Mouse (Mus musculus): ENCODE results near the gene Slc25a18. TPM values are rescaled to one million over a fixed set of nuclear protein-coding genes. Genes with fewer than 3 reads are reported as not detected.

Gene Slc25a18
- polyA plus RNA-seq, 1 experiment, result 0.08 TPM

DNA sequence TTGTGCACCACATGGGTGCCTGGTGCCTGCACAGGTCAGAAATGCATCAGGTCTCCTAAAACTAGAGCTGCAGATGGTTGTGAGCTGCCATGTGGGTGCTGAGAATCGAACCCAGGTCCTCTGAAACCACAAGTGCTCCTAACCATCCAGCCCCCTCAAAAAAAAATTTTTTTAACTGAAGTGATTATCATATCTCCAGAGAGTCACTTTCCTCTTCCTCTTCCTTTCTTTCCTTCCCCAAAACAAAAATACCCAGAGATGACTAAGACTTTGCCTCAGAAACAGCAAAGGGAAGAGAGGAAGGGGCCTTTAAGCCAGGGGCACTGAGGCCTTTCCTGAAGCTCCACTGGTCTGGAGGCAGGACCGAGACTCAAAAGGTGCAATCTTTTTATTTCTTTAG, 9.6 kb downstream of the Slc25a18 start:
- Histone ChIP-seq H3K4me3 (ENCODE audit: low read depth, low read length) (no peak overlapping the region), H3K27me3 (ENCODE audit: control insufficient read depth, insufficient read depth, low read length) (no peaks in the 10 kb centered on the region), H3K27ac (ENCODE audit: insufficient read depth, low read depth, low read length) (no peak overlapping the region), H3K36me3 (ENCODE audit: control insufficient read depth, insufficient read depth, low read length) (no peaks in the 10 kb centered on the region), H3K4me1 (ENCODE audit: control insufficient read depth, insufficient read depth, insufficient read length, low read length) (no peaks in the 10 kb centered on the region)
- WGBS, result 73% methylated on average over 2 of the region's 2 CpGs
- TF ChIP-seq CTCF (IDR thresholded peaks at IDR 0.05; ENCODE audit: extremely low read depth, insufficient read length, insufficient replicate concordance, low read depth, low read length), result no peak

DNA sequence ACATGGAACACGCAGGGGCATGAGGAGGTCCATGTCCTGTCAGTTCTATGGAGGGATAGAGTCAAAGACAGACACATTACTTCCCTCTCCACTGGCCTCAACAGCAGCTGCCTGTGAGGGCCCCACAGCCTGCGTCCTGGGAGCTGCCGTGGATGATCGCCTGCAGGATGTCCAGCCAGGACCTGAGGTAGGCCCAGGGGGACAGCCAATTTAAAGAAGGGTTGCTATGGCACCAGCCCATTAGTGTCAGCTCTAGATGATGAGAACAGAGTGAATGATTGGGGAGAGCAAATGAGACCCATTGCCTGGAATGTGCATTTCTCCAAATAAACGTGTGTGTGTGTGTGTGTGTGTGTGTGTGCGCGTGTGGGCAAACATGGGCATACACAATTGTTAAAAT, 11.0 kb downstream of the Slc25a18 start:
- Histone ChIP-seq H3K27me3 (ENCODE audit: control insufficient read depth, insufficient read depth, low read length) (no peaks in the 10 kb centered on the region), H3K27ac (ENCODE audit: insufficient read depth, low read depth, low read length) (no peak overlapping the region), H3K4me1 (ENCODE audit: control insufficient read depth, insufficient read depth, insufficient read length, low read length) (no peaks in the 10 kb centered on the region), H3K4me3 (ENCODE audit: low read depth, low read length) (no peak overlapping the region), H3K36me3 (ENCODE audit: control insufficient read depth, insufficient read depth, low read length) (no peaks in the 10 kb centered on the region)
- 75% methylated on average over 7 of the region's 7 CpGs for WGBS
- TF ChIP-seq POLR2A (IDR thresholded peaks at IDR 0.05; ENCODE audit: low read depth, low read length), result no peak
- no peak for TF ChIP-seq CTCF (IDR thresholded peaks at IDR 0.05; ENCODE audit: extremely low read depth, insufficient read length, insufficient replicate concordance, low read depth, low read length)

DNA sequence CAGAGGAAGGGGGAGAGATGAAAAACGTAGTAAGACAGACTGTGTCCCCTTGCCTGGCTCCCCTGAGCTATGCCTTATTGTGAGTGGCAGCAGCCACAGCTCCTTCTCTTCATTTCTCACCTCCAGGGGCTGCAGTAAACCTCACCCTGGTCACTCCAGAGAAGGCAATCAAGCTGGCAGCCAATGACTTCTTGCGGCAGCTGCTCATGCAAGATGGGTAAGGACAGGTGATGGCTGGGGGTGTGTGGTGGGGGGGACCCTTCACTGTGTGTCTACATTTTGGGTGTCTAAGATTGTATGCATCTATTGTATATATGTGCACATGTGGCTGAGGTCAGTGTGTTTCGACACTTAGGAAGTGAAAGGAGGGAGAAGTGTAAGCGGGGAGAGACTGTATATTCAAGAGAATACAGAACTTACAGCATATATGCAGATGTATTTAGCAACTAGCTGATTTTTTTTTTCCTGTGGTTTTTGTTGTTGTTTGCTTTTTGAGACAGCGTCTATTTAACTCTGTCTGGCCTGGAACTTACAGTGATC, 14.8 kb downstream of the Slc25a18 start:
- no peaks in the 10 kb centered on the region for H3K4me1 ChIP-seq (ENCODE audit: control insufficient read depth, insufficient read depth, insufficient read length, low read length)
- H3K4me3 ChIP-seq (ENCODE audit: low read depth, low read length), result no peak overlapping the region
- TF ChIP-seq CTCF (IDR thresholded peaks at IDR 0.05; ENCODE audit: extremely low read depth, insufficient read length, insufficient replicate concordance, low read depth, low read length) (no peak), POLR2A (IDR thresholded peaks at IDR 0.05; ENCODE audit: low read depth, low read length) (no peak)
- H3K36me3 ChIP-seq (ENCODE audit: control insufficient read depth, insufficient read depth, low read length), result peaks cover 12% of the 10 kb centered on the region
- H3K27me3 ChIP-seq (ENCODE audit: control insufficient read depth, insufficient read depth, low read length), result no peaks in the 10 kb centered on the region
- WGBS, result 76% methylated on average over 5 of the region's 5 CpGs
- no peak overlapping the region for H3K27ac ChIP-seq (ENCODE audit: insufficient read depth, low read depth, low read length)

DNA sequence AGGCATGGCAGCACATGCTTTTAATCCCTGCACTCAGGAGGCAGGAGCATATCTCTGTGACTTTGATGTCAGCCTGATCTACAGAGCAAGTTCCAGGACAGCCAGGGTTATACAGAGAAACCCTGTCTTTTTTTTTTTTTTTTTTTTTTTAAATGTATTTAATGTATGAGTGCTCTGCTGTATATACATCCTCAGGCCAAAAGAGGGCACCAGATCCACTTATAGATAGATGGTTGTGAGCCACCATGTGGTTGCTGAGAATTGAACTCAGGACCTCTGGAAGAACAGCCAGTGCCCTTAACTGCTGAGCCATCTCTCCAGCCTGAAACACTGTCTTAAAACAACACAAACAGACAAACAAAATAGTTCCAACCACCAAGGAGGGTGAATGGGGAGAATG, 15.5 kb downstream of the Slc25a18 start:
- peaks cover 19% of the 10 kb centered on the region for H3K36me3 ChIP-seq (ENCODE audit: control insufficient read depth, insufficient read depth, low read length)

DNA sequence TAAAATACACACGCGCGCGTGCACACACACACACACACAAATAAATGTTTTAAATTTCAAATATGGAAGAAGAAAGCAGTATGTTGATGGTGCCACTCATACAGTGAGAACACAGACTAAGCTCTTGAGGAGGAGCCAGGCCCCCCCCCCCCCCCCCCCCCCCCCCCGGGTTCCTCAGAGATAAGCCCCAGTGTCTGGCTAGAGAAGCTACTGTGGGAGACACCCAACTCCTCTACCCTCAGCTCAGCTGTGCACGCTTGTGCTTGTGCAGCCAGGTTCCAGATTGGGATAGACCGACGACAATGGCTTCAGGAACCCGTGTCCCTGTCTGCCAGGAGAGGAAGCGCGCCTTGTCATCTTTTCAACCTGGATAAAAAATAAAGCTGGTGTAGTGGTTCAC, 16.8 kb downstream of the Slc25a18 start:
- Histone ChIP-seq H3K36me3 (ENCODE audit: control insufficient read depth, insufficient read depth, low read length) (peaks cover 28% of the 10 kb centered on the region), H3K4me1 (ENCODE audit: control insufficient read depth, insufficient read depth, insufficient read length, low read length) (no peaks in the 10 kb centered on the region), H3K27me3 (ENCODE audit: control insufficient read depth, insufficient read depth, low read length) (no peaks in the 10 kb centered on the region), H3K27ac (ENCODE audit: insufficient read depth, low read depth, low read length) (no peak overlapping the region), H3K4me3 (ENCODE audit: low read depth, low read length) (no peak overlapping the region)
- no peak for TF ChIP-seq POLR2A (IDR thresholded peaks at IDR 0.05; ENCODE audit: low read depth, low read length)
- TF ChIP-seq CTCF (IDR thresholded peaks at IDR 0.05; ENCODE audit: extremely low read depth, insufficient read length, insufficient replicate concordance, low read depth, low read length), result no peak
- WGBS, result 83% methylated on average over 11 of the region's 11 CpGs

More for the DNA sequence above, 15.5 kb downstream of the Slc25a18 start:
- Histone ChIP-seq H3K4me3 (ENCODE audit: low read depth, low read length) (no peak overlapping the region), H3K27me3 (ENCODE audit: control insufficient read depth, insufficient read depth, low read length) (no peaks in the 10 kb centered on the region), H3K27ac (ENCODE audit: insufficient read depth, low read depth, low read length) (no peak overlapping the region), H3K4me1 (ENCODE audit: control insufficient read depth, insufficient read depth, insufficient read length, low read length) (no peaks in the 10 kb centered on the region)
- TF ChIP-seq POLR2A (IDR thresholded peaks at IDR 0.05; ENCODE audit: low read depth, low read length) (no peak), CTCF (IDR thresholded peaks at IDR 0.05; ENCODE audit: extremely low read depth, insufficient read length, insufficient replicate concordance, low read depth, low read length) (no peak)

DNA sequence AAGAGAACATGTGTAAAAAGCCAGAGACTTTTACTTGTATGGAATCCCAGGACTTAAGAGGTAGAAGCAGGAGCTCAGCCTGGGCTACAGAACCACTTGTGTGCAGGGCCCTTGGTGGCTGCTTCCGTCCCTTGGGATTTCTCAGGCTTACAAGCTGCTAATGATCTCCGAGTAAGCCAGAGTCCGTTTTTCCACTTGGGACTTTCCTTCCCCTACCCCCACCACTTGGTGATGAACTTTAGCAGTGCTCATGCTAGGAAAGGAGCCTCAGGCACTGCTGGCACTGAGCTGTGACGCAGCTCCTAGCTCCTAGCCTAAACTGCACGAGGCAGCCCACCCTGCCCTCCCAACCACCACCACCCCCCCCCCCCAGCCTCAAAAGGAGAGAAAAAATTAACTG, 17.3 kb downstream of the Slc25a18 start:
- Histone ChIP-seq H3K27ac (ENCODE audit: insufficient read depth, low read depth, low read length) (no peak overlapping the region), H3K27me3 (ENCODE audit: control insufficient read depth, insufficient read depth, low read length) (no peaks in the 10 kb centered on the region), H3K4me3 (ENCODE audit: low read depth, low read length) (no peak overlapping the region), H3K36me3 (ENCODE audit: control insufficient read depth, insufficient read depth, low read length) (peaks cover 34% of the 10 kb centered on the region), H3K4me1 (ENCODE audit: control insufficient read depth, insufficient read depth, insufficient read length, low read length) (no peaks in the 10 kb centered on the region)
- TF ChIP-seq CTCF (IDR thresholded peaks at IDR 0.05; ENCODE audit: extremely low read depth, insufficient read length, insufficient replicate concordance, low read depth, low read length), result no peak
- no peak for TF ChIP-seq POLR2A (IDR thresholded peaks at IDR 0.05; ENCODE audit: low read depth, low read length)
- WGBS, result 82% methylated on average over 5 of the region's 5 CpGs

DNA sequence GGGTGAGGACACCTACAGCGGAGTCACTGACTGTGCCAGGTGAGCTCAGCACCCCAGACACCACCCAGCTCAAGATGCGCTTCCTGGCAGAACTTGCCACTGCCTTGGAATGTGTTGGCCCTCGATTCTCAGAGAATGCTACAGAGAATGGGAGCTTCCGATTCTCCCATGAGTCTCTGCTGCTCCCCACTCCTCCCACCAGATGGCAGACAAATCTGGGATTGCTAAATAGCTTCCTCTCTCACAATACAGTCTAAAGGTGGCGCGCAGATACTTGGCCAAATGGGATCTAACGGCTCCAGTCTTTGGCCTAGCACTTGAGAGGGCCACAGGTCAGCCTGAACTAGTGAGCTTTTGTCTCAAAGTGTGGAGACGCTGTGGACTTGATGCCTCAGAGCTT, 19.6 kb downstream of the Slc25a18 start:
- 82% methylated on average over 8 of the region's 8 CpGs for WGBS
- H3K36me3 ChIP-seq (ENCODE audit: control insufficient read depth, insufficient read depth, low read length), result peaks cover 54% of the 10 kb centered on the region

More for the DNA sequence above, 19.6 kb downstream of the Slc25a18 start:
- TF ChIP-seq CTCF (IDR thresholded peaks at IDR 0.05; ENCODE audit: extremely low read depth, insufficient read length, insufficient replicate concordance, low read depth, low read length) (no peak), POLR2A (IDR thresholded peaks at IDR 0.05; ENCODE audit: low read depth, low read length) (no peak)
- H3K4me3 ChIP-seq (ENCODE audit: low read depth, low read length), result no peak overlapping the region
- no peak overlapping the region for H3K27ac ChIP-seq (ENCODE audit: insufficient read depth, low read depth, low read length)
- H3K4me1 ChIP-seq (ENCODE audit: control insufficient read depth, insufficient read depth, insufficient read length, low read length), result no peaks in the 10 kb centered on the region
- H3K27me3 ChIP-seq (ENCODE audit: control insufficient read depth, insufficient read depth, low read length), result no peaks in the 10 kb centered on the region

Data from small intestine, adult 2 months (tissue).